ENCODE assay signal across 30 mouse cellular contexts in genomic region chr17:15761191-15761590, GRCm38 (mm10). TPM values are rescaled to one million over a fixed set of nuclear protein-coding genes. Genes with fewer than 3 reads are reported as not detected.
DNase-seq lines count a peak whose midpoint lies in the region; ATAC-seq and TF ChIP-seq lines count a peak whose summit lies in the region.
"Had no signal": no experiment of that assay in that cellular context is flagged by ENCODE, and none has a peak within 500 bp of the region (broad histone marks: within the 10 kb centered on the region; RNA-seq: fewer than 3 reads in every experiment).

No protein-coding gene starts in this region.

- H3K9me3 ChIP-seq in CH12.LX (replicated peaks; ENCODE audit: low read length), result no peaks in the 10 kb centered on the region
- no peaks in the 10 kb centered on the region for H3K9me3 ChIP-seq in limb, embryonic 10.5 days (replicated peaks)
- H3K9me3 ChIP-seq: embryonic facial prominence, embryonic 10.5 days; embryonic facial prominence, embryonic 15.5 days; forebrain, embryonic 12.5 days; G1E; heart, embryonic 15.5 days; hindbrain, embryonic 12.5 days; limb, embryonic 13.5 days; lung, embryonic 15.5 days; stomach, embryonic 15.5 days had no signal

- TF ChIP-seq EP300 in CH12.LX (IDR thresholded peaks at IDR 0.05; ENCODE audit: low read length), result no peak

- H3K4me3 ChIP-seq in CH12.LX (replicated peaks in 1 of 3; ENCODE audit: low read depth in 2 of 3, low read length in 2 of 3, poor library complexity in 1 of 3), result no peak overlapping the region
- no peak overlapping the region for H3K4me3 ChIP-seq in limb, embryonic 10.5 days
- H3K4me3 ChIP-seq: embryonic facial prominence, embryonic 10.5 days; embryonic facial prominence, embryonic 15.5 days; forebrain, embryonic 12.5 days; heart, embryonic 15.5 days; hindbrain, embryonic 12.5 days; limb, embryonic 13.5 days; lung, embryonic 15.5 days; stomach, embryonic 15.5 days had no signal

- TF ChIP-seq RAD21 in CH12.LX (IDR thresholded peaks at IDR 0.05; ENCODE audit: low read depth, low read length), result no peak

- H3K27ac ChIP-seq in CH12.LX (ENCODE audit: insufficient read depth, low read depth), result no peak overlapping the region
- no peak overlapping the region for H3K27ac ChIP-seq in limb, embryonic 10.5 days
- H3K27ac ChIP-seq: embryonic facial prominence, embryonic 10.5 days; embryonic facial prominence, embryonic 15.5 days; forebrain, embryonic 12.5 days; heart, embryonic 15.5 days; hindbrain, embryonic 12.5 days; hindbrain, postnatal 0 days; limb, embryonic 13.5 days; lung, embryonic 15.5 days; stomach, embryonic 15.5 days had no signal

- peak; percentile 98 for ATAC-seq in granulocyte monocyte progenitor cell, adult 5-6 weeks (replicated peaks; ENCODE audit: poor library complexity, severe bottlenecking)
- ATAC-seq in neutrophil, adult 5-6 weeks (ENCODE audit: extremely low read depth, insufficient number of reproducible peaks, low FRiP score, poor library complexity, severe bottlenecking), result peak; percentile 91; the same call in 1 of the 2 replicates
- ATAC-seq: forebrain, postnatal 0 days; hindbrain, postnatal 0 days; intestine, embryonic 16.5 days had no signal

- TF ChIP-seq CTCF in CH12.LX (conservative IDR thresholded peaks at IDR 0.05 in 1 of 2, IDR thresholded peaks at IDR 0.05 in 1 of 2; ENCODE audit: low read depth in 2 of 2, low read length in 2 of 2), result no peak

- DNase-seq in 416B (ENCODE audit: low read depth) (peak; percentile 73), CH12.LX (ENCODE audit: extremely low read depth) (peak; percentile 71), MN1 (ENCODE audit: low spot score) (no peak)
- DNase-seq in limb, embryonic 10.5 days (ENCODE audit: low spot score), result no peak
- DNase-seq in urinary bladder, adult 18-20 months (ENCODE audit: low spot score in 2 of 2), result no peak
- DNase-seq: adrenal gland, postnatal 25 days; cerebellum, adult 18-20 months; cerebellum, postnatal 10 days; forebrain, postnatal 0 days; kidney, adult 8-10 months; kidney, postnatal 10 days; layer of hippocampus, adult 9-11 months; lung, postnatal 4 days; midbrain, embryonic 14.5 days; right cerebral cortex, adult 18-20 months; right cerebral cortex, postnatal 4 days had no signal

- H3K27me3 ChIP-seq in CH12.LX (replicated peaks), result no peaks in the 10 kb centered on the region
- H3K27me3 ChIP-seq in limb, embryonic 10.5 days (ENCODE audit: low read depth, poor library complexity, severe bottlenecking), result no peaks in the 10 kb centered on the region
- H3K27me3 ChIP-seq: embryonic facial prominence, embryonic 15.5 days; forebrain, embryonic 12.5 days; heart, embryonic 15.5 days; hindbrain, embryonic 12.5 days; limb, embryonic 13.5 days; lung, embryonic 15.5 days; stomach, embryonic 15.5 days had no signal

- H3K4me2 ChIP-seq in CH12.LX (ENCODE audit: insufficient read depth, low read depth, poor library complexity, severe bottlenecking), result peak overlapping the region; percentile 44
- H3K4me2 ChIP-seq: embryonic facial prominence, embryonic 15.5 days; forebrain, embryonic 12.5 days; heart, embryonic 15.5 days; hindbrain, embryonic 12.5 days; limb, embryonic 13.5 days; liver, embryonic 11.5 days; lung, embryonic 15.5 days; stomach, embryonic 15.5 days had no signal

- peaks cover 0 to 21% of the 10 kb centered on the region in 2 experiments; a peak in 2 of 4 replicates for H3K4me1 ChIP-seq in CH12.LX (ENCODE audit: control insufficient read depth in 1 of 2, insufficient read depth in 2 of 2)
- H3K4me1 ChIP-seq in limb, embryonic 10.5 days, result no peaks in the 10 kb centered on the region
- H3K4me1 ChIP-seq: embryonic facial prominence, embryonic 10.5 days; embryonic facial prominence, embryonic 15.5 days; forebrain, embryonic 12.5 days; heart, embryonic 15.5 days; hindbrain, embryonic 12.5 days; limb, embryonic 13.5 days; lung, embryonic 15.5 days; stomach, embryonic 15.5 days had no signal

- no peaks in the 10 kb centered on the region; the same call in 1 of the 2 replicates for H3K79me2 ChIP-seq in CH12.LX (replicated peaks; ENCODE audit: control insufficient read depth, extremely low read depth, insufficient read depth, poor library complexity, severe bottlenecking)

- in situ Hi-C loops in CH12.LX (cut with MboI; ENCODE audit: low pct_ligation_motif_present, low pct_unique_long_range_greater_than_20kb, low sequenced_read_pairs), result no loop called here

- WGBS in limb, embryonic 10.5 days, result 93% methylated on average over 8 of the region's 8 CpGs

- H3K9ac ChIP-seq in CH12.LX (ENCODE audit: insufficient read depth, low read depth), result no peak overlapping the region
- H3K9ac ChIP-seq: embryonic facial prominence, embryonic 15.5 days; forebrain, embryonic 12.5 days; forebrain, postnatal 0 days; heart, embryonic 15.5 days; hindbrain, embryonic 12.5 days; limb, embryonic 13.5 days; lung, embryonic 15.5 days; stomach, embryonic 15.5 days had no signal

- dilution Hi-C loops in CH12.LX (cut with MboI; ENCODE audit: extremely low pct_ligation_motif_present, extremely low pct_unique_long_range_greater_than_20kb, low sequenced_read_pairs), result no loop called here

- peaks cover 35 to 71% of the 10 kb centered on the region in 2 experiments for H3K36me3 ChIP-seq in CH12.LX (replicated peaks in 1 of 2; ENCODE audit: control insufficient read depth in 1 of 2, insufficient read depth in 1 of 2, low read length in 1 of 2)
- peaks cover 90% of the 10 kb centered on the region for H3K36me3 ChIP-seq in limb, embryonic 10.5 days

- TF ChIP-seq POLR2A in CH12.LX (IDR thresholded peaks at IDR 0.05; ENCODE audit: low read depth, low read length), result no peak

TF ChIP-seq in CH12.LX, 34 proteins besides CTCF, POLR2A, EP300 and RAD21:
- TF ChIP-seq NELFE (IDR thresholded peaks at IDR 0.05; ENCODE audit: low read depth, low read length) (no peak), ZKSCAN1 (IDR thresholded peaks at IDR 0.05; ENCODE audit: borderline replicate concordance, low read depth, low read length) (no peak), TCF12 (IDR thresholded peaks at IDR 0.05; ENCODE audit: low read depth, low read length) (no peak)

RNA-seq across cellular contexts. Expression of gene Chd1, which starts 56.4 kb away (rescaled TPM):
- total RNA-seq in CH12.LX (2012; rRNA removed), result 32.0 and 32.1 TPM in 2 replicates
- 29.6 and 32.4 TPM in 2 replicates for total RNA-seq in CH12.LX (2014; rRNA removed)
- 45.0 and 61.3 TPM in 2 replicates for polyA plus RNA-seq in CH12.LX (2012; ENCODE audit: insufficient read length, low read depth)
- total RNA-seq in granulocyte monocyte progenitor cell, adult 5-6 weeks (2014; fragmentation: Nextera tagmentation), result 34.8 and 39.1 TPM in 2 replicates
- total RNA-seq in granulocyte monocyte progenitor cell, adult 5-6 weeks (2017), result 55.8 and 68.2 TPM in 2 replicates
- total RNA-seq in neutrophil, adult 5-6 weeks (2017), result 104 and 114 TPM in 2 replicates
- 40.6 and 40.7 TPM in 2 replicates for polyA plus RNA-seq in limb, embryonic 10.5 days (2016; fragmentation: Nextera tagmentation; extraction: Ambion mirVana)

Comparison
In these comparisons a context has a peak if more than half of its experiments do, and no peak if none do; other contexts are left out.
1. DNase-seq: peak in 416B (single experiment) and CH12.LX (single experiment); none in limb, embryonic 10.5 days (single experiment), urinary bladder, adult 18-20 months (0 of 2) and MN1 (single experiment).